Mouse (Mus musculus) gastrocnemius, postnatal 14 days (tissue): ENCODE results near the gene Traf4. TPM values are rescaled to one million over a fixed set of nuclear protein-coding genes. Genes with fewer than 3 reads are reported as not detected.
A peak's percentile ranks its signal among the peaks of the same experiment; 100 is the strongest.

Experiments
- DNase-seq: peaks from one replicate; pipeline ENCODE4 v3.0.0; 2021; ENCODE audit warnings: mixed read lengths
- intact Hi-C: fragments of 180-260 bp; cut with DNase I; formaldehyde crosslinking; loops from one replicate; pipeline ENCODE4 v1.15.1; 2025; ENCODE audit warnings: low total_unique reads
- total RNA-seq, 2 experiments: library from RNA; stranded (reverse); gene quantifications; 2 replicates each; pipeline ENCODE4 v1.2.3; 2021

Gene Traf4
- total RNA-seq, 2 experiments from 2014 or later: 7.6 to 10.2 TPM

DNA sequence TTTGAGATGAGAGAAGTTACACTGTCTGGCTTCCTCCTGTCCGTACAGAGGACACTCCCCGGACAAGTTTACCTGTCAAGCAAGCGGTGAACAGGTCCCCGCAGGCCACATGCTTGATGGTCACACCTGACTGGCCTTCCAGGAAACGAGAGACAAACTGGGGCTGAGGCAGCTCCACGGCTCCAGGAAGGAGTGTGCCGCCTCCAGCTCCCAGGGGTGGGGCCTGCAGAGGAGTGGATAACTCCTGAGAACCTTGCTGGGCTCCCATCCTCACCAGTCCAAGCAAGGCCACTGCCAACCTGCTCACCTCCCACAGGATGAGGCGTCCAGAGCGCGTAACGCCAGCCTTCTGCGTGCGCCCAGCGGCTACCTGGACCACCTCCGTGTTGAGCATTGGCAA, 4.9 kb upstream of the Traf4 start:
- DNase-seq: no peak
- intact Hi-C loops: no loop called here

DNA sequence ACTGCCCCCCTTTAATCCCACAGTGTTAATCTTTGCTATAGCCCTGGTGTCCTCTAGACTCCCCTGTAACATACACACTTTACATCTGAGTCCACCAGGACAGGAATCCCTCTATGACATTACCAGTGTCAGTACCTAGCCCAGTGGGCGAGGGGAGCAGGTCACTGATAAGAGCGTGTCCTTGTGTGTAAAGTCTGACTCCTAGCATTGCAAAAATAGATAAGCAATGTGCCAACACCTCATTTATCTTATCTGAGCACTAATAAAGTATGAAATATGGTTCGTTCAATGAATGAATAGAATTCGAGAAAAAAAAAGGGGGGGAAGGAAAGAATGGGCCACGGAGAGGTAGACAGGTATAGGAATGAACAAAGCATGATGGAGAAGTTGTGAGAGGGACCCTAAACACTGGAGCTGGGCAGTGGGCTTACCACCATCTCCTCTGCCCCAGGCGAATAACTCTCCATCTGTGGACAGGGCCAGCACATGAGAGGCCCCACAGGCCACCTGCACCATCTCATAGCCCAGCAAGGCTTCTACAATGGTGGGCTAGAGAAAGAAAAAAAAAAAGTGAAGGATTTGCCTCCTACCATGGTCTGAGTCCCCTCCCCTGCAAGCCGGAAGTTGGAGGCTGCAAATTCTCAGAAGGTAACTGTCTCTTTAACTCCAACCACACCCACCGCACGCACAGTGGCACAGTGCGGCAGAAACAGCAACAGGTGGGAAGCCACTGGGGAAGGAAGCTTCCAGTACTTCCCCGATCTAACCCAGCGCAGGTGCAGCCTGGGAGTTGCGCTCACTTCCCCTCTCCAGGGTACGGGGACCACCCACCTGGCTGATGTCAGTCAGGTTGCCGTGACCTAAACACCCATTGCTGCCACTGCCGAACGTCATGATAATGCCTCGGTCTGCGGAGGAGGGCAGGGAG, 3.4 kb upstream of the Traf4 start:
- DNase-seq: no peak
- intact Hi-C loops: no loop called here

DNA sequence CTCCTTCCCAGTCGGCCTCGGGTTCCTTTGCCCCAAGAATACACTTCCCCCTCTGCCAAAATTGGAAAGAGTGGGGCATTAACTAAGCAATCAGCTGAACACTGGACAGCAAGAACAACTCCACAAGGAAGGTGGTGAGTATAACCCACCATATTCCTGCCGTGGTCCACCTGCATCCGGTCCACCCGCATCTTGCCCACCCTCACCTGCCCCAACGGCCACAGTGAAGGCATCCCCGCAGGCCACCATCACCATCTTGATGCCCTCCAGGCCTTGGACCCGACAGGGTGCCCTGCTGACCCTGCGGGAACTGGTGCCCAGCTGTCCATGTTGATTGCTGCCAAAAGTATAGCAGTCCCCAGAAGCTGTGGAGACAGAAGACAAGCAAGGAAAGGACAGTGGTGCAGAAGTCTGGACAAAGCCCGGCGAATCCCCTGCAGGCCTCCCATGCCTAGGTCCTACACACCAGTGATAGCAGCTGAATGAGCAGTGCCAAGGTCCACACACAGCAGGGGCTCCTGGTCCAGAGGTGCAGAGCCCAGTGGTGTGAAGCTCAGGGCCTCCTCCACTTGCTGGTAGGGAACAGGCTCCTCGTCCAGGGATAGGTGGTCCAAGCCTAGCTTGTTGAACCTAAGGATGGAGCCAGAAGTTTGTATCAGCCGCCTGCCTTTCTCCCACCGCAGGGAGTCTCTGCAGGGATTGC, 2.0 kb upstream of the Traf4 start:
- DNase-seq: no peak
- intact Hi-C loops: no loop called here

GRCm38 (mm10) chr11:78166640-78167039, 1.3 kb upstream of the Traf4 start:
- intact Hi-C loops: no loop called here
- DNase-seq: no peak

GRCm38 (mm10) chr11:78166161-78166560, 772 bp upstream of the Traf4 start:
- intact Hi-C loops: no loop called here

GRCm38 (mm10) chr11:78165761-78166109, 346 bp upstream of the Traf4 start:
- peak; percentile 58 for DNase-seq
- intact Hi-C loops: no loop called here

More at GRCm38 (mm10) chr11:78166161-78166560, 772 bp upstream of the Traf4 start:
- DNase-seq: no peak

- DNase-seq: no peak
- intact Hi-C loops: no loop called here
Observed at GRCm38 (mm10) chr11:78164604-78164923, 825 bp downstream of the Traf4 start.

DNA sequence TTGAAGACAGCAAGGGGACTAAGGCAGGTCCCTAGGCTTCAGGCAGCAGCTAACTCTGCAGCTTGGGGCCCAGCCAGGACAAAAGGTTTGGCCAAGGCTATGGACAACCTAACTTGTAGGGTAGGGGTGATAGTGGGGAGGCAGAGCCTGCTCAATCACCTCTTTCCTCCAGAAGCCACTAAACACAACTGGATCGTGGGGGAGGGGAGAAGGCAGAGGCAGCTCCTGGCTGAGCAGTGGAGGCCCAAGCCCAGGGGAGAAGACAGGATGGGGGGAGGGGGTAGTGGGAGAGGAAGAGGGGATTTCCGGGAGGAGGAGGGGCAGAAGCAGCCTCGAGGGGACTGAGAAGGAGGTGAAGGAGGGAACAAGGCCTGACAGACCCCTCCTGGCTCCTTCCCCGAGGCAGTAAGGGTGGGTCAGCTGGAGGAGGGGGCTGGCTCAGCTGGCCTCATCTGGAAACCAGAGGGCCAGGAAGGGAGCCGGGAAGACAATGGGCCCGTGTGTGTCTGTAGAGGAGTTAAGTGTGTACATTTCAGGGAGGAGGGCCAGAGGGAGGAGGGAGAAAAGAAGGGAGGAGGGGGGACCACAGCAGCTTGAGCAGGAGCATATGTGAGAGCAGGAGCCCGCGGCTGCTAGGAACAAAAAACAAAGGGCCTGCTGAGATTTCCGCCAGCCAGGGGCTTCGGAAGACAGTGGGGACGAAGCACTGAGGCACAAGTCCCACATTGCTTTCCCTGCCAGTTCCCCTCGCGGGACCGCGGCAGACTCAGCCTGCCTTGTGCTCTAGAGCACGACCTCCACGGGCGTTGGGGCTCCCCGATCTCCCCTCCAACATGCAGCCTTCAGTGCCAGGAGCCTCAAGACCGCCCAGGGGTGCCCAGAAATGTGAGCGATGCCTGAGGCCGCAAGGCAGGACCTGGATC, 1.4 kb downstream of the Traf4 start:
- DNase-seq: peak; percentile 73
- intact Hi-C loops: no loop called here

DNA sequence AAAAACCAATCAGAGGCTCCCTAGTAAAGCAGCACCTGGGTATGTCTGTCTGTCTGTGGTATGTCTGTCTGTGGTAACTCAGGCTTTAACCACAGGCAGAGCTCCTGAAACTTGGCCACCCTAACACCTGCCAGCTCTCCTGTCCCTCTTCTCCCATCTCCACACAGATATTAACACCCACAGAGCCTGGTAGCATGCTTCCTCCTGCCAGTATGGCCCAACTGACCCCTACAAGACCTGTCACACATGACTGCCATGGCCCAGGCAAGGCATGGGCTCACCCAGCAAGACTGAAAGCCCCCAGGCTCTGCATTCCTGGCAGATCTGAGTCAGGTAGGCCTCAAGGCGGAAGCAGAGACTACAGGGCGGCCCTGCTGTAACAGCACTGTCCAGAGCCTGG, 2.3 kb downstream of the Traf4 start:
- DNase-seq: no peak

DNA sequence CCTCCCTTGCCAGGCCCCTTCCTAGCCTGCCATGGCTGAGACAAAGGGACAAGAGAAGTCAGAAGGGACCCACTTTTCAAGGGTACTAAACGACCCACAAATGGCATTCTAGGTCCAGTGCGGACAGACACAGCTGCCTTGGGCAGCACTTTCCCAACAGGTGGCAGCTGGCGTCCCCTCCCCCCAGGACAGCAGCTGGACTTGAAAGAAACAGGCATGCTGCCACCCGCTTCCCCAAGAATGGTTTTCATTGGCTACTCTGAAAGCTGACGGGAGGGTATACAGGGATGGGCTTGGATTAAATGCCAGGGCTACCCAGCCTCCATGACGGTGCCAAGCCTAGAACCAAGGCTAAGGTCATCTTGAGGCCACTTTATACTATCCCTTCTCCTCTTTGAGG, 2.9 kb downstream of the Traf4 start:
- intact Hi-C loops: no loop called here
- peak; percentile 77 for DNase-seq

More for the DNA sequence above, 2.3 kb downstream of the Traf4 start:
- intact Hi-C loops: no loop called here

GRCm38 (mm10) chr11:78161968-78162367, 3.4 kb downstream of the Traf4 start:
- DNase-seq: peak; percentile 45
- intact Hi-C loops: no loop called here

GRCm38 (mm10) chr11:78161169-78161568, 4.2 kb downstream of the Traf4 start:
- intact Hi-C loops: no loop called here
- DNase-seq: no peak

GRCm38 (mm10) chr11:78160675-78161074, 4.7 kb downstream of the Traf4 start:
- intact Hi-C loops: no loop called here
- DNase-seq: no peak

DNA sequence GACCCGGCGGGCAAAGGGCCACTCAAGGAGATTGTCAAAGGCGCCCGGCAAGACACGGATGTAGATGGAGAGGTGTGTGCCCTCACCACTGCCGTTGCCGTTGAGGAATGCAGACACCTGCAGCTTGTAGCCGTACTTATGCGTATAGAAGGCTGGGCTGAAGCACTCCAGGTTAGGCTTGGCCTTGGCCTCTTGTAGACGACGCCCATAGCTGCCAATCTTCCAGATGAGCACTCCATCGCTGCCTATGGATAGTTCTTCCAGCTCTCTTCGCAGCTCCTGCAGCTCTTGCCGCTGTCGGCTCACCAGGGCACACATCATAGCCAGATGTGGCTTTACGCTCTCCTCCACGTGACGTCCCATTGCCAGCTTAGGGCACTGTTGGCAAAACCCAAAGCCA, 5.2 kb downstream of the Traf4 start:
- no peak for DNase-seq
- intact Hi-C loops: no loop called here

- intact Hi-C loops: loop anchor here (5.0 kb wide), 1 partner anchor 102 kb away; no protein-coding TSS in a partner anchor
- no peak for DNase-seq
Observed at GRCm38 (mm10) chr11:78159557-78159956, 5.8 kb downstream of the Traf4 start.

DNA sequence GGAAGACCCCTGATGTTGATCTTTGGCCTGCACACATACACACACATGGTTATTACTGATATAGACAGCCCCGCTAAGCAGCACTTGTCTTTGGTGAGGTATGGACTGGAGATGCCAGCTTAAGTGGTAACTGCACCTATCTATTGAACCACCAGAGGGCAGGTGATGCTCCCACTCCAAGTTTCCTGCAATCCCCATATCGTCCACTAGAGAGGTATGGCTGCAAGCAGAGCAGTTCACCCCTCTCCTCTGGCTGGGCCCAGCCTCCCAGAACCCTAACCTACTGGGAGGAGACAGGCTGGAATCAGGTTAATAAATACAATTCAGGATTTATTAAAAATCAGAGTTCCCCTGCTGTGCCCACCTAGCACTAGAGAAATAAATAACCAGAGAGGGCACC, 6.3 kb downstream of the Traf4 start:
- intact Hi-C loops: loop anchor here (5.0 kb wide), 1 partner anchor 102 kb away; no protein-coding TSS in a partner anchor
- peak; percentile 68 for DNase-seq

DNA sequence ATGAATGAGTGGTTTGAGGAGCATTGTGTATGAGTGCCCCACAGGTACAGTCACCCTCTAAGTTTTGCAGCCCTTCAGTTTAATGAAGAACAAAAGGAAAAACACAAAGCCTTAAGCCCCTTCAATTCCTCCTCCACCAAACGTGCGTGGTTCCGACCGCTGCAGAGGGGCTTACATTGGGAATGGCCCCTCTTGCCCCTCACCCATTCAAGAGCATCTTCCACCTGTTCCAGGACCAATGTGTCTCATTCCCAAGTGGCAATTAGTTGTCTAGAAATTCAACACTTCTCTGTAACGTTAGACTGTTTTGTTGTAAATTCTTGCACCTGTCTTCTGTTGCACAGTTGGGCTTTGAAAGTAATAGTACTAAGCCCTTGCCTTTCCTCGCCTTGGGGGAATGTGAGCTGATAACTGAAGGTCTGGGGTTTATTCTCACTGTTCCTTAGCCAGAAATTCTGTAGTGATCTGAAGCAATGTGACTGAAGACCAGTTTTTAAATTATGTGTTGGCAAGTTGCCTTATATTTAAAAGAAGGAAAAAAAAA, 9.2 kb downstream of the Traf4 start:
- DNase-seq: no peak
- intact Hi-C loops: loop anchor here (5.0 kb wide), 1 partner anchor 99 kb away; no protein-coding TSS in a partner anchor

DNA sequence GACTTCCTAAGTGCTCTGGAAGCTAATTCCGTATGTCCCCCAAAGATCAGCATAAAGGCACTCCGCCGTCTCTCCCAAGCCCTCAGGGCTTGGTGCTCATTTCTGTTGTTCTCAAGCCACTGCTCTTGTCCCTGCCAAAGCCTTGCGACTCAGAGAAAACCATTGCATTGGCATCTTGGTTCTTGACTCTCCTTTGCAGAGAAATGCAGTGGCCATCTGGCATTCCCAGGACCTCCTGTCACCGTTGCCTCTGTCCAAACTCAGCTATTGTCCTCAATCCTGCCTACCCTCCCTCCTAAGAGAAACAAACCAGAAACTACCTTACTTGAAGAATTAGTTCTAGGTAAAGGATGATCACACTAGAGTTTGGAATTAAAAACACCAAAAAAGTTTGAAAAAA, 9.7 kb downstream of the Traf4 start:
- no peak for DNase-seq
- intact Hi-C loops: loop anchor here (5.0 kb wide), 1 partner anchor 98 kb away; no protein-coding TSS in a partner anchor

GRCm38 (mm10) chr11:78153778-78154177, 11.6 kb downstream of the Traf4 start:
- intact Hi-C loops: no loop called here
- DNase-seq: peak; percentile 16
